Mouse (Mus musculus): ENCODE data around the gene Zfp455. TPM values are rescaled to one million over a fixed set of nuclear protein-coding genes. Genes with fewer than 3 reads are reported as not detected.
"Not testable (repeated sequence)": the region's sequence is repeated elsewhere in the genome, so short reads cannot be mapped to it uniquely, and the experiment has no call there.

Gene Zfp455
- 2.5 and 3.2 TPM in 2 replicates for total RNA-seq (2014; rRNA removed)
- 0.67 and 1.2 TPM in 2 replicates for polyA plus RNA-seq (2015; fragmentation: Nextera tagmentation; extraction: Ambion mirVana)

- DNase-seq (peak; percentile 78), ATAC-seq (peak; percentile 96)
- H3K4me2 ChIP-seq (ENCODE audit: low read depth) = peak within 1 kb of the TSS; percentile 62
- no peak for TF ChIP-seq CTCF (IDR thresholded peaks at IDR 0.05; ENCODE audit: low read depth)
- peak within 1 kb of the TSS; percentile 64 for H3K9ac ChIP-seq
- WGBS = 2% methylated on average over 13 of the region's 13 CpGs
- H3K27ac ChIP-seq (ENCODE audit: low read depth, low read length) = no peak within 1 kb of the TSS
- H3K4me3 ChIP-seq (ENCODE audit: low read depth, low read length) = peak within 1 kb of the TSS; percentile 72
- no peaks in the 10 kb centered on the region for H3K27me3 ChIP-seq (ENCODE audit: insufficient read depth, low read length)
- 0 out of 2 replicates have a peak, but pooled peaks cover 6% of the 10 kb centered on the region for H3K4me1 ChIP-seq (ENCODE audit: insufficient read depth)
- peaks cover 4% of the 10 kb centered on the region; the same call in 1 of the 2 replicates for H3K36me3 ChIP-seq (ENCODE audit: insufficient read depth)
- H3K9me3 ChIP-seq (ENCODE audit: low read length) = no peaks in the 10 kb centered on the region
Observed at GRCm38 (mm10) chr13:67194340-67194894, at the start of gene Zfp455. Zfp455 (plus strand) TSS chr13:67194506.

DNA sequence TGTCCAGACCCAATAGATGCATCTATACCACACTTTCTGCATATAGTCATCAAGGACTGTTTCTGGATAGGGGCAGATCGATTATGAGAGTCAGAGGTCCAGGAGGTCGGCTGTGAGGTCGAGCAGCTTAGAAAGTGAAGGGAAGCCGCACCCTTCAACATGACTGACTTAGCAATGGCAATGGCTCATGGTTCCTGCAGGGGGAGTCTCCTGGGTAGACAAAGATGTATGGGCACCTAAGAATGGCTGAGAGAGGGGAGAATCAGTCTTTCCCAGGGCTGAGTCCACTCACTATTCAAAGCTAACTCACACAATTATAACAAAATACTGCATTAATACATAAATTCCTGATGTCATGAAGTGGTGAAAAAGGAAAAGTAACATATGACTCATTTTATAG, 28.2 kb upstream of the Zfp455 start:
- not testable (repeated sequence) for H3K9me3 ChIP-seq (ENCODE audit: low read length); DNase-seq; H3K27ac ChIP-seq (ENCODE audit: low read depth, low read length); H3K4me1 ChIP-seq (ENCODE audit: insufficient read depth); H3K27me3 ChIP-seq (ENCODE audit: insufficient read depth, low read length); H3K9ac ChIP-seq; H3K36me3 ChIP-seq (ENCODE audit: insufficient read depth); H3K4me3 ChIP-seq (ENCODE audit: low read depth, low read length); H3K4me2 ChIP-seq (ENCODE audit: low read depth); ATAC-seq
- WGBS = 64% methylated on average over 4 of the region's 4 CpGs

DNA sequence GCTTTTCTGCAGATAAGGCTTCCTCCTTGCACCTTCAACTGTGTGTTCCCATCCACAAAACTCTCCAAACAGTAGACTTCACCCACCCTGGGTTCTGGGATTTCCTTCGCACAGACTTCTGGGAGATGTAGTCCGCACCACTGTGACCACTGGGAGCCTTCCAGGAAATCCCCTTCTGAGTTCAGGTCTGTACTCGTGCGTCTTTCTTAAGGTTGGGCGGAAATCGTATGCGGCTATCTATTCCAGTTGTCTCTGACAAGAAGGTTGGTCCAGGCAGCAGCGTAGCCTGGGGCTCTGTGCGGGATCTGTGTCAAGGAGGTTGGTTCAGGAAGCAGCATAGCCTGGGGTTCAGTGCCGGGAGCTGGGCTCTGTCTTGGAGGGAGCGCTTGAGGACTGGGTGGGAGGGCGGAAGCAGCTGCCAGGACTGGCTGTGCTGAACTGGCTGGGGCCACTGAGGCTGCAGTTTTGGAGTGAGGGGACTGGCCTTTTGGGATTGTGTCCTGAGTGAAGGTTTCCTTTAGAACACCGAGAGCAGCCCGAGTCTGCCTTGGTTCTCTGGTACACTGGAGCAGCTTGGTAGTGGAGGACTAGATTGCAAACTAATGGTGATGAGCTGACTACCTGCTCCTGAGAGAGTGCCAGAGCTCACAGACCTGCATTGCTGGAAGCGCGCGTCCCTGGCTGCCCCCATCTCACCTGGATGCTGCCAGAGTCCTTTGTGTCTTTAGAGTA, 21.1 kb upstream of the Zfp455 start, which contains the start of gene Rsl1:
Gene Rsl1 (plus strand): TSS at position 192 of the 732 bp plus-strand sequence.
- H3K27ac ChIP-seq (ENCODE audit: low read depth, low read length); H3K9me3 ChIP-seq (ENCODE audit: low read length); H3K36me3 ChIP-seq (ENCODE audit: insufficient read depth); H3K4me1 ChIP-seq (ENCODE audit: insufficient read depth); H3K27me3 ChIP-seq (ENCODE audit: insufficient read depth, low read length): not testable (repeated sequence)
- H3K4me3 ChIP-seq (ENCODE audit: low read depth, low read length) = peak within 1 kb of the TSS; percentile 59
- DNase-seq (peak; percentile 76), ATAC-seq (peak; percentile 98)
- peak within 1 kb of the TSS; percentile 59 for H3K4me2 ChIP-seq (ENCODE audit: low read depth)
- H3K9ac ChIP-seq = peak within 1 kb of the TSS; percentile 58
- 3% methylated on average over 17 of the region's 17 CpGs for WGBS

DNA sequence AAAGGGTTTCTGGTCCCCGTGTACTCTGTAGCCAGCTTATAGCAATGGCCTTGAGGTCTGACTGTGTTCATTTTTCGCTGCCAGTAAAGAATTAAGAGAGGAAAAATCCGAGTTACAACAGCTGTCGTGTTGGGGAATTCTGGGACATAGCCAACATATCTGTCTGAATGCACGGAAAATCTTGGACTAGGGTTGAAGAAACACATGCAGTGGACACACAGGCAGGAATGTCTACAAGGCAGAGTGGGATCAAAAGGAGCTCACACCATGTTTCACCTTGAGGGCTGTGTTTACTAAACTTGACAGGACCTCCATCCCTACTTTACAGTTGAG, 20.6 kb upstream of the Zfp455 start:
- Histone ChIP-seq H3K27ac (ENCODE audit: low read depth, low read length) (no peak overlapping the region), H3K36me3 (ENCODE audit: insufficient read depth) (peaks cover 5% of the 10 kb centered on the region; the same call in 1 of the 2 replicates), H3K9me3 (ENCODE audit: low read length) (no peaks in the 10 kb centered on the region), H3K27me3 (ENCODE audit: insufficient read depth, low read length) (no peaks in the 10 kb centered on the region), H3K9ac (peak overlapping the region; percentile 58), H3K4me3 (ENCODE audit: low read depth, low read length) (peak overlapping the region; percentile 59), H3K4me1 (ENCODE audit: insufficient read depth) (0 out of 2 replicates have a peak, but pooled peaks cover 4% of the 10 kb centered on the region), H3K4me2 (ENCODE audit: low read depth) (peak overlapping the region; percentile 59)
- no peak for ATAC-seq
- TF ChIP-seq CTCF (IDR thresholded peaks at IDR 0.05; ENCODE audit: low read depth) = no peak
- 19% methylated on average over 5 of the region's 5 CpGs for WGBS
- peak; percentile 14 for DNase-seq

GRCm38 (mm10) chr13:67201656-67202055, 7.3 kb downstream of the Zfp455 start:
- Histone ChIP-seq H3K27ac (ENCODE audit: low read depth, low read length) (no peak overlapping the region), H3K4me2 (ENCODE audit: low read depth) (no peak overlapping the region), H3K4me3 (ENCODE audit: low read depth, low read length) (no peak overlapping the region), H3K36me3 (ENCODE audit: insufficient read depth) (peaks cover 5% of the 10 kb centered on the region; the same call in 1 of the 2 replicates), H3K27me3 (ENCODE audit: insufficient read depth, low read length) (no peaks in the 10 kb centered on the region), H3K9ac (no peak overlapping the region), H3K4me1 (ENCODE audit: insufficient read depth) (no peaks in the 10 kb centered on the region), H3K9me3 (ENCODE audit: low read length) (no peaks in the 10 kb centered on the region)
- no peak for TF ChIP-seq CTCF (IDR thresholded peaks at IDR 0.05; ENCODE audit: low read depth)
- 65% methylated on average over 3 of the region's 3 CpGs for whole genome bisulfite sequencing
- ATAC-seq = no peak
- DNase-seq = no peak

- TF ChIP-seq CTCF (IDR thresholded peaks at IDR 0.05; ENCODE audit: low read depth) = 0 out of 2 replicates have a peak, but pooled peaks have one; percentile 2
- Histone ChIP-seq H3K4me2 (ENCODE audit: low read depth) (no peak overlapping the region), H3K36me3 (ENCODE audit: insufficient read depth) (no peaks in the 10 kb centered on the region), H3K27me3 (ENCODE audit: insufficient read depth, low read length) (no peaks in the 10 kb centered on the region), H3K27ac (ENCODE audit: low read depth, low read length) (no peak overlapping the region), H3K9me3 (ENCODE audit: low read length) (no peaks in the 10 kb centered on the region), H3K4me3 (ENCODE audit: low read depth, low read length) (no peak overlapping the region), H3K9ac (no peak overlapping the region), H3K4me1 (ENCODE audit: insufficient read depth) (no peaks in the 10 kb centered on the region)
- DNase-seq = no peak
- no peak for ATAC-seq
- 61% methylated on average over 4 of the region's 4 CpGs for WGBS
Observed at GRCm38 (mm10) chr13:67214015-67214607, 19.8 kb downstream of the Zfp455 start.

Other genes with a start within 250 kb of the Zfp455 start
- gene Zfp712, start 133.3 kb upstream of the Zfp455 start, total RNA-seq (2014; rRNA removed) = 10.1 and 10.2 TPM in 2 replicates
- 1.8 and 3.2 TPM in 2 replicates for gene Zfp712, start 133.3 kb upstream of the Zfp455 start, polyA plus RNA-seq (2015; fragmentation: Nextera tagmentation; extraction: Ambion mirVana)
- gene Zfp708, start 96.5 kb upstream of the Zfp455 start, total RNA-seq (2014; rRNA removed) = 12.2 and 12.8 TPM in 2 replicates
- gene Zfp708, start 96.5 kb upstream of the Zfp455 start, polyA plus RNA-seq (2015; fragmentation: Nextera tagmentation; extraction: Ambion mirVana) = 5.8 and 6.6 TPM in 2 replicates
- 1.4 and 2.9 TPM in 2 replicates for gene Gm28557, start 85.9 kb upstream of the Zfp455 start, total RNA-seq (2014; rRNA removed)
- 0.92 and 1.4 TPM in 2 replicates for gene Gm28557, start 85.9 kb upstream of the Zfp455 start, polyA plus RNA-seq (2015; fragmentation: Nextera tagmentation; extraction: Ambion mirVana)
- gene Rslcan18, start 78.2 kb upstream of the Zfp455 start, total RNA-seq (2014; rRNA removed) = not detected in 2 replicates
- gene Rslcan18, start 78.2 kb upstream of the Zfp455 start, polyA plus RNA-seq (2015; fragmentation: Nextera tagmentation; extraction: Ambion mirVana) = 0.08 TPM in 1 of 2 replicates, not detected in the other
- 7.8 and 8.9 TPM in 2 replicates for gene Zfp759, start 72.8 kb upstream of the Zfp455 start, total RNA-seq (2014; rRNA removed)
- gene Zfp759, start 72.8 kb upstream of the Zfp455 start, polyA plus RNA-seq (2015; fragmentation: Nextera tagmentation; extraction: Ambion mirVana) = 1.5 and 2.6 TPM in 2 replicates
- gene Rsl1, start 21.3 kb upstream of the Zfp455 start, total RNA-seq (2014; rRNA removed) = 2.9 and 7.8 TPM in 2 replicates
- 2.9 and 3.3 TPM in 2 replicates for gene Rsl1, start 21.3 kb upstream of the Zfp455 start, polyA plus RNA-seq (2015; fragmentation: Nextera tagmentation; extraction: Ambion mirVana)
- 15.5 and 16.6 TPM in 2 replicates for gene Zfp458, start 84.0 kb downstream of the Zfp455 start, total RNA-seq (2014; rRNA removed)
- gene Zfp458, start 84.0 kb downstream of the Zfp455 start, polyA plus RNA-seq (2015; fragmentation: Nextera tagmentation; extraction: Ambion mirVana) = 2.9 and 3.1 TPM in 2 replicates
- gene Zfp457, start 112.0 kb downstream of the Zfp455 start, total RNA-seq (2014; rRNA removed) = 0.81 and 1.5 TPM in 2 replicates
- gene Zfp457, start 112.0 kb downstream of the Zfp455 start, polyA plus RNA-seq (2015; fragmentation: Nextera tagmentation; extraction: Ambion mirVana) = 0.31 and 0.41 TPM in 2 replicates
- 3.0 and 3.2 TPM in 2 replicates for gene Zfp595, start 138.1 kb downstream of the Zfp455 start, total RNA-seq (2014; rRNA removed)
- 0.50 and 0.54 TPM in 2 replicates for gene Zfp595, start 138.1 kb downstream of the Zfp455 start, polyA plus RNA-seq (2015; fragmentation: Nextera tagmentation; extraction: Ambion mirVana)
- not detected in 2 replicates for gene Gm28044, start 166.0 kb downstream of the Zfp455 start, total RNA-seq (2014; rRNA removed)
- not detected in 2 replicates for gene Gm28044, start 166.0 kb downstream of the Zfp455 start, polyA plus RNA-seq (2015; fragmentation: Nextera tagmentation; extraction: Ambion mirVana)
- gene Zfp953, start 166.1 kb downstream of the Zfp455 start, total RNA-seq (2014; rRNA removed) = 1.2 and 2.0 TPM in 2 replicates
- gene Zfp953, start 166.1 kb downstream of the Zfp455 start, polyA plus RNA-seq (2015; fragmentation: Nextera tagmentation; extraction: Ambion mirVana) = 0.19 and 0.39 TPM in 2 replicates
- gene Gm28041, start 181.2 kb downstream of the Zfp455 start, total RNA-seq (2014; rRNA removed) = not detected in 2 replicates
- not detected in 2 replicates for gene Gm28041, start 181.2 kb downstream of the Zfp455 start, polyA plus RNA-seq (2015; fragmentation: Nextera tagmentation; extraction: Ambion mirVana)
- 0.57 and 1.1 TPM in 2 replicates for gene Zfp456, start 181.3 kb downstream of the Zfp455 start, total RNA-seq (2014; rRNA removed)
- gene Zfp456, start 181.3 kb downstream of the Zfp455 start, polyA plus RNA-seq (2015; fragmentation: Nextera tagmentation; extraction: Ambion mirVana) = 0.18 and 0.23 TPM in 2 replicates
- gene Zfp429, start 205.3 kb downstream of the Zfp455 start, total RNA-seq (2014; rRNA removed) = 2.4 and 12.1 TPM in 2 replicates
- 1.1 and 1.6 TPM in 2 replicates for gene Zfp429, start 205.3 kb downstream of the Zfp455 start, polyA plus RNA-seq (2015; fragmentation: Nextera tagmentation; extraction: Ambion mirVana)
- 1.9 and 2.1 TPM in 2 replicates for gene Zfp459, start 226.9 kb downstream of the Zfp455 start, total RNA-seq (2014; rRNA removed)
- 0.53 and 0.71 TPM in 2 replicates for gene Zfp459, start 226.9 kb downstream of the Zfp455 start, polyA plus RNA-seq (2015; fragmentation: Nextera tagmentation; extraction: Ambion mirVana)